Mouse (Mus musculus): Measurements from ENCODE around the gene Epc2.

DNA sequence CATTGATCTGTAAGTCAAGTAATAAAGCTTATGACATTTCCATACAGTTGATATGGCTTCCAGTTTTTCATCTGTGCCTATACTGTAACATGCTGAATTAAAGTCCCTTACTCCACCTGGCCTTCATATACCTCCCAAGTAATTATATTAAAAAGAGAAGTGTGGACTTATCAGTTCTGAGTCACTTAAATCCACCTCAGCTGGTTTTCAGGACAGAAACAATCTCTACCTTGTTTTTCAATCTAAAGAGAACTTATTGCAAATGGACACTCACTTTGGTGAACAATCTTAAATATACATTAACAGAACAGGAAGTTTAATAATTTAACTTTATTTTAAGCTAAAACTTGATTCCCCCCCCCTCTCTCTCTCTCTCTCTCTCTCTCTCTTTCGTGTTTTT is 15.8 kb downstream of the Epc2 start:
- TF ChIP-seq CTCF (conservative IDR thresholded peaks at IDR 0.05; ENCODE audit: low read length) = no peak
- TF ChIP-seq NANOG (IDR thresholded peaks at IDR 0.05; ENCODE audit: borderline replicate concordance, low read length) = no peak

All from E14TG2a.4 (cell line).